Mouse (Mus musculus): ENCODE data around the gene Wdr12.

- no peak for TF ChIP-seq FLI1 (IDR thresholded peaks at IDR 0.05; ENCODE audit: low read length)
- TF ChIP-seq GATA1 (IDR thresholded peaks at IDR 0.05; ENCODE audit: borderline replicate concordance, low read length): no peak
Observed at GRCm38 (mm10) chr1:60098839-60099238, 394 bp upstream of the Wdr12 start.
